Mouse (Mus musculus) gastrocnemius, postnatal 4 days (tissue): ENCODE measurements around the gene Gm20767. TPM values are rescaled to one million over a fixed set of nuclear protein-coding genes. Genes with fewer than 3 reads are reported as not detected.
"Not testable (repeated sequence)": the region's sequence is repeated elsewhere in the genome, so short reads cannot be mapped to it uniquely, and the experiment has no call there.

Source experiments
- DNase-seq, 2 experiments: peaks; one replicate each; pipeline ENCODE4 v3.0.0; 2021 to 2022; ENCODE audit warnings: low spot score in 2 of 2, mixed read lengths in 2 of 2
- long read RNA-seq, 2 experiments: library from polyadenylated mRNA; stranded (forward); transcript quantifications; one replicate each; pipeline ENCODE4 v2.0.0; 2021
- total RNA-seq, 2 experiments: library from RNA; stranded (reverse); gene quantifications; 2 replicates each; pipeline ENCODE4 v1.2.3; 2021

Gm20767 gene
- not detected for total RNA-seq
- long read RNA-seq, experiment 1 = 0 reads
- long read RNA-seq, experiment 2 = 0 reads

DNA sequence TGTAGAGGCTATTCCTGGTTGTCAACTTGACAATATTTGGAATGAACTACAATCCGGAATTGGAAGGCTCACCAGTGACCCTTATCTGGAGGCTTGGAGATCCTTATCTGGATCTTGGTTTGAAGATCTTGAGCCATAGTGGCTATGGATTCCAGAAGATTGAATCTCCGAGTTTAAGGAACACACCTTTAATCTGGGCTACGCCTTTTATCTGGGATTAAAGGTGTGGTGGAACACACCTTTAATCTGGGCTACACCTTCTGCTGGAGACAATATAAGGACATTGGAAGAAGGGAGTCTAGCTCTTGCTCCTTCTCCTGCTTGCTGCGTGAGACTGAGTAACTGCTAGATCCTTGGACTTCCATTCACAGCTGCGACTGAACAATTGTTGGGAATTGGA, at the start of gene Gm20767:
Gene Gm20767 (plus strand): TSS at position 301 of the 400 bp plus-strand sequence.
- DNase-seq = not testable (repeated sequence)

DNA sequence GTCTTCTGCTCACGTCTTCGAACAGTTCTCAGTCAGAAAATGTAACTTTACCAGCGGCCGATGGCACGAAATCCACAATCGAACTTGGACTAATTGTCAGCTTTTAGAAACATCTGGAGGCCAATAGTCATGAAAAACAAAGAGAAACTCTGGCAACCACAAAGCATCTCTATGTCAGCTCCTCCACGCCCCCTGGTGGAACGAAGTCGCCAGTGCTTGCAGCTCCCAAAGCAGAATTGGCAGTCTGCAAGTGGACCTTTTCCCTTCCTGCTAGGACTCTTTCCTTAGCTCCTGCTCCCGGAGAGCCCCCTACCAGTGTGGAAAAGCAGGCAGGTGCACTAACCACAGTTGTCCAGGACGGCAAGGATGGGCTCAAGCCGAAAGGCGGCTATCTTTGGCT, 47.1 kb upstream of the Gm20767 start:
- not testable (repeated sequence) for DNase-seq

DNA sequence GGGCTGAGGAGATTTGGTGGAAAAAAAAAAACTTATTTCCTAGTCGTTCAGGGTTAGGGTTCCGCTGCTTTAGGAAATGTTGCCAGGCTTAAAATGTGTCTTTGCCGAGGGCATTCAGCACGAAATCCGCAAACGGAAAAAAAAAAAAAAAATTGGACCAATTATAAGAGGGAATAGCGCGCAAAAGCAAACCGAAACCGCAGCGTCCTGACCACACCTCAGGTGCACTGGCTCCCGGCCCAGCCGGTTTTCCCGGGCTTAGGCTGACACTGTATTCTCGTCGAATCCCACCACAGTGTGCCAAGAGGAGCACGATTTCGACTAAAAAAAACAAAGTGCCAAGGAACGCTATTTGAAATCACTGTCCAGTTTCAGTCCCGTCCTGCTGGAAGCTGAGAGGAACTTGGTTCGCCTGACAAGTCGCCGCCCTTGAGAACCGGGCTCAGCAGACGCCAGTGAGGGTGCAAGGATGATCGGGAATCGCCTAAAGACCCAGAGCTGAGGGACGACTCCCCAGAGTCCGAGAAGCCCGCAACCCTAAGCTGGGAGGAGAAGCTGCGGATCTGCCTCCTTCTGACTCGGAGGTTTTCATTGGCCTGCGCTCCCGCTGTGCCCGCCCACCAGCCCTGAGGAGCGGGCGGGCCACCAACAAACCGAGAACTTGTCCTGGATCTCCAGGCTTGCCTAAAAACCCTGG, 43.7 kb upstream of the Gm20767 start:
- not testable (repeated sequence) for DNase-seq

DNA sequence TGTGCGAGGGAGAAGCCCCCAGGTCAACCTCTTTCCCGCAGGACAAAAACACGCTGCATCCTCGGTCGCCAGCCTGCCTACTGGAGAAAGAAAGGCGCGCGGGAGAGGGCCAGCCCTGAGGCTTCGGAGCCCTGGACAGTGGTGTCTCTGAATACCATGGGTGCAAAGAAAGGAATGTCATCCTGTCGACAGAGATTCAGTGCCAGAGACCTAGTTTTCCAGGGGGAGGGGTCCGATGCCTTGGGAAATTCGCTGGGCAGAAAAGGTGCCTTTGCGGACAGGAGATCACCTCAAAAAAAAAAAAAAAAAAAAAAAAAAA, 43.1 kb upstream of the Gm20767 start:
- DNase-seq = not testable (repeated sequence)

DNA sequence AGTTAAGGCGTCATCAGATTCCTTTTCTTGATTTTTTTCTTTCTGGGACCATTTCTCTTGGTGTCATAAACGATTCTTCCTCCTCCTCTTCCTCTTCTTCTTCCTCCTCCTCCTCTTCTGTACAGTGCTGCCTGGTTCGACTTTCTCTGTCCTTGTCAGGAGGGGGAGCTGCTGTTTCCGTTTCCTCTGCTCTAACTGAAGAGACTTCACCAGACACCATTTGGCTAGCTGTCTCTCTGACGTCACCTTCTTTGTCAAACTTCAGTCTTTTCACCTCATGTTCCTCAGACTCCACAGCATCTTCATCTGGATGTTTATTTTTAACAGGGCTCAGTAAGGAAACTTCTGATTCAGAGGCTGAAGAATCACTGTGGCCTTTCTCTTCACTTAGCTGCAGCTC, 40.7 kb upstream of the Gm20767 start:
- not testable (repeated sequence) for DNase-seq

DNA sequence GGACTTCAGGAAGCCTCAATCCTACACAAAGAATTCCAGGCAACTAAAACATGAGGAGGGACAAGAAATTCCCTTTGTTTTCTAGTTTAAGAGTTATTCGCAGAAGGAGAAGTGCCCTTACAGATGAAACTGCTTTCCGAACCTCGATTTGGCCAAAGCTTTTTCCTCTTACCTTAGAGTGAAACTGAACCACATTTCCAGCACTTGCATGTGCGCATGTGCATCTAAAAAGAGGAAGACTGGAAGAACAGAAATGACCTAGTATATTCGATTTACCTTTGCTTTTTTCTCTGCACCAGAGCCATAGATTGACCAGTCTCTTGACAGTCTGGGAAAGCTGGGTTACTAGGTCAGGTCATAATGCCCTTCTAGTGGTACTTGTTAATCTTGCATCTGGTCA, 33.5 kb upstream of the Gm20767 start:
- not testable (repeated sequence) for DNase-seq

DNA sequence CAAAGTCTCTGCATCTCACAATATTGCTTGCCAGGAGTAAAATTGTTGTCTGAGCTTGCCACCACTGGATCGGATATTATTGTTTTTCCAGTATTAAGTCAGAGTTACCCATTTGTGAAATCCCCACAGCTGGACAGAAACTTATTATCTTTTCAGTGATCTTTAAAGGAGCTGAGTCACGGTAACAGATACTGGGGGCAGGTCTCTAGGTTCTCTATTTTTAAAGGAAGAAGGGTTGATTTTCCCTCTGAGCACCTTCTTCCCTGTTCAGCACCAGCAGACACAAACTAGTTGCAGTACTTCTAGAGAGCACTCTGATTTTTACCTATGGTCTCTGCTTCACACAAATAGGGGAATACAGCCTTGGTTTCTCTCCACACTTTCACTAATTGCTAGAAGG, 33.0 kb upstream of the Gm20767 start:
- DNase-seq = not testable (repeated sequence)

DNA sequence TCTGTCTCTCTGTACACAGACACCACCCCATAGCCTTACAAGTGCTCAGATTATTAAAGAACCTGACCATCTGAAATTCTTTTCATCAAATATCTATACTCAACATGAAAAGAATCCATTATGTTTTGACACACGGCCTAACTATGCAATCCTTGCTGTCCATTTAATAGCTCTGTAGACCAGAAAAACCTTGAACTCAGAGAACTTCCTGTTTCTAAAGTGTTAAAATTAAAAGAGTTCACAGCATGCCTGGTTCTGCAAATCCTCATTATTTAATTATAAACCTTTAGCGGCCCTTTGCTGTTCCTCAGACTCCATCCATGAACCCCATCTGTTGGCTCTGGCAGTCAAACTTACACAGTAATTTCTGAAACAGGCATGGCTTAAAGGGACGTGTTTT, 2.3 kb downstream of the Gm20767 start:
- not testable (repeated sequence) for DNase-seq

DNA sequence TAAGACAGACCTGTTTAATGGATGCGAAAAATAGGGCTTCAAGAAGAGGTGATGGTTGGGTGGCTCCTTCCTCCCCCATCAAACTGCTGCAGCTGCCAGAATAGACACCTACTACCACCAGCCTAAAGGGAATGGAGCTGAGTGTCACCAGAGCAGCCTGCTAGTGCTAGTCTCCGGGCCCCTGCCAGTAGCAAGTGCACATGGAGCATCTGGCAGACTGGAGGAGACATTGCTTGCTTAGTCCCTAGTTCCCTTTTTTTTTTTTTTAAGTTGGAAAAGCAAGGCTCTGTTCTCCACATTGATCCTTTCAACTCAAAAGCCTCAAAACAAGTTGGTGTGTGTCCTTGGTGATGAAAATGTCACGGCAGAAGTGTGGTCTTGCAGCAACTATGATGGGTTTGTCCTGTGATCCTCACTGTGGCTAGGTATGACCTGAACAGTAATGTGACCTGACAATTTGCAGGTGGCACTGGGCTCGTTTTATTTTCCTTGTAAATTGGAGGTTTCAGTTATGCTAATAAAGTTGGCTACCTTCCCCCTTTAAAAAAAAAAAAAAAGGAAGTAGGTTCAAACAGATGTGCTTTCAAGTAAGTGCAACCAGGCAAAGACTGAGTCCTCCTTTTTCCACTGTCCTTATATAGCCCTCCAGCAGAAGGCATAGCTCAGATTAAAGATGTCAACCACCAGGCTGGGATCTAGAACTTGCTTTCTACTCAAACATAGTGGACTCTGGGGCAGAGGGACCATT, 9.8 kb downstream of the Gm20767 start:
- DNase-seq = not testable (repeated sequence)

DNA sequence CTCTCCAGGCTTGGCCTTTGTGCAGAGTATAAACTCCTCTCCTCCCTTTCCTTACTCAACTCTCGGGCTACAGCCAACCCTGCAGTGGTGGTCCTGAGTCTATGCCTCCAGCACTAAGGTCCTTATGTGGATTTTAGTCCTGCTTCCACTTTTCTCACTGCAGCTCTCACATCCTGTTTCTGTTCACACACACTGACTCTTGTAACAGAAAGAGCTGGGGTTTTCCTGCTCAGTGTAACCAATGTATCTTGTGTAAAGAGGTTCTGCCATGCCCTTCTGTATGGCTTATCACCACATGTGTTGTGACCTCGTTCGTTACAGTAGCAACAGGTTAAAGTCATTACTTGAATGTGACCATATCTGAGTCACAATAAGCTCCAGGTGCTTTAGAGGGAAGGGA, 10.5 kb downstream of the Gm20767 start:
- DNase-seq = not testable (repeated sequence)

DNA sequence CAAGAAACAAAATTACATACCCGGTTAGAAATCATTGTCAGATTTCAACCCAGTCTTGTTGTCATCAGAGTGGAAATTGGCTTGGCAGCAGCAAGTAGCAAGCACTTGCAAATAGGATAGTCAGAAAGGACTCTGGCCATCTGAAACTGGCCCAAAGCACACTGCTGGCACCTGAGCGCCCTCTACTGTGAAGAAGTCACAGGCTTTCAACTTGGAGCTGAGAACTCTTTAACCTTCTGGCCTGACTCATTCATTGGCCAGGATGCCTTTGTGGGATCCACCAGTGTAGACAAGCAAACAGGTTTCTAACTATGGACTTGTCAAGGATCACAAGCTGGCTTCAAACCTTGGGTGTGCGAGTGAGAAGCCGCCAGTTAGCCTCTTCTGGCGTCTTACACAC, 28.3 kb downstream of the Gm20767 start:
- DNase-seq = not testable (repeated sequence)

DNA sequence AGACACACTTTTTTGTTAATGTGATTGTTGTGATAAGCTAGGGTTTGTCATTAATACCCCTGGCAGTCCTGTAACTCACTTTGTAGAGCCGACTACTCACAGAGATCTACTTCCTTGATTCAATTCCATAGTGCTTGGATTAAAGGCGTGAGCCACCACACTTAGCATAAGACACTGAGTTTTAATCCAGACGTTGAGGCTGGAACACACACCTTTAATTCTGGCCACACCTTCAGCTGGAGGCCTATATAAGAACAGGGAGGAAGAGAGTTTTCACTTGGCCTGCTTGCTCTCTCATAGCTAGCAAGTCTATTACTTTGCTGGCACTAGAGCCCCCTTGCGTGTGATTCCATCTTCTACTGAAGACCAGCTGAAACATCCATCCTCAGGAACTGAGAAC, 32.1 kb downstream of the Gm20767 start, which contains the start of gene Gm21818:
Gene Gm21818 (plus strand): TSS at position 301 of the 400 bp plus-strand sequence.
- not testable (repeated sequence) for DNase-seq

DNA sequence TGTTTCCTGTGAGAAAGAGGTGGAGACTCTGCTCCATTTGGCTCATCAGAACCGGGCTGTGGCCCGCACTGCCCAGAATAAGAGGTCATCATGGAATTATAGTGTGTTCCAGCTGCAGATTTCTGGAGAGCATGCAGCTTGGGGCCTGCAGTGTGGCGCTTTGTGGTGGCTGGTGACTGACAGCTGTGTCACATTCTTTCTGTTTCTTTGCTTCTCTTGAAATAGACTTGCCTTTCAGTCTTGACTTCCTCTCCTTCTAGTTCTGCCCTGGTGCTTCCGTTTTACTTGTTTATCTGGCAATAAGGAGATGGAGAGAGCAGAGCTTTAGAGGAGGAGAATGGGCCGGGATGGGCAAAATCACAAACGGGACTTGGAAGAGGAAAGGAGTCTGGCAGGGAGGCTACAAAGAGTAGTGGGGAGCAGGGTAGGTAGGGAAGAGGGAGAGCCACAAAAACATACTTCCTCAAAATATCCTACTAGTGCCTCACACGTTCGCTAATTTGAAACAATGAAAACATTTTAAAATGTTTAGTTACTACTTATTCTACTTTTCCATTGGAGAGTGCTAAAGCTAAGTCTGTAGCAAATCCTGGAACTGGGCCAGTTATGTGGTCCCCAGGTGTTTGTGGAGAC, 56.3 kb downstream of the Gm20767 start:
- not testable (repeated sequence) for DNase-seq

Other genes with a start within 250 kb of the Gm20767 start
- not detected for gene Tcstv1, start 245.5 kb upstream of the Gm20767 start, total RNA-seq
- not detected for gene Gm21761, start 211.0 kb upstream of the Gm20767 start, total RNA-seq
- gene B020031M17Rik, start 189.4 kb upstream of the Gm20767 start, total RNA-seq = not detected
- not detected for gene Gm36079, start 113.2 kb upstream of the Gm20767 start, total RNA-seq
- gene Gm21188, start 88.1 kb upstream of the Gm20767 start, total RNA-seq = under 1 TPM in 1 of 2 experiments, not detected in 1; 0.36 TPM
- gene Gm21818, start 32.2 kb downstream of the Gm20767 start, total RNA-seq = not detected
- not detected for gene Gm21762, start 75.7 kb downstream of the Gm20767 start, total RNA-seq
- not detected for gene Gm21731, start 98.9 kb downstream of the Gm20767 start, total RNA-seq
- not detected for gene AF067061, start 122.9 kb downstream of the Gm20767 start, total RNA-seq
- gene BC147527, start 160.1 kb downstream of the Gm20767 start, total RNA-seq = not detected
- gene Tcstv3, start 176.6 kb downstream of the Gm20767 start, total RNA-seq = not detected